Mouse (Mus musculus): Measurements from ENCODE around the gene Lman2. TPM values are rescaled to one million over a fixed set of nuclear protein-coding genes. Genes with fewer than 3 reads are reported as not detected.

The Lman2 gene
- total RNA-seq, 2 experiments from 2014 or later = 36.7 to 42.3 TPM

DNA sequence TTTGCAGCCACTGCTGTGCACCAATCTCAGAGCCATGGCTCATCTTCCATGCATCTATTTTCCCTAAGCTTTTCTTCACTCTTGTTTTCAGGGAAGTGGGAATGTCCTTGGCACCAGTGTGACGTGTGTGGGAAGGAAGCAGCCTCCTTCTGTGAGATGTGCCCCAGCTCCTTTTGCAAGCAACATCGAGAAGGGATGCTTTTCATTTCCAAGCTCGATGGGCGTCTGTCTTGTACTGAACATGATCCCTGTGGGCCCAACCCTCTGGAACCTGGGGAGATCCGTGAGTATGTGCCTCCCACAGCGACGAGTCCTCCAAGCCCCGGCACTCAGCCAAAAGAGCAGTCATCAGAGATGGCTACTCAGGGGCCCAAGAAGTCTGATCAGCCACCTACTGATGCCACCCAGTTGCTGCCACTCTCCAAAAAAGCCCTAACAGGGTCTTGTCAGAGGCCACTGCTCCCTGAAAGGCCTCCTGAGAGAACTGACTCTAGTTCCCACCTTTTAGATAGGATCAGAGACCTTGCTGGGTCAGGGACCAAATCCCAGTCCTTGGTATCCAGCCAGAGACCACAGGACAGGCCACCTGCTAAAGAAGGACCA, 50.5 kb downstream of the Lman2 start:
- Histone ChIP-seq H3K4me3 (no peak overlapping the region), H3K27ac (no peak overlapping the region)
- TF ChIP-seq CTCF (IDR thresholded peaks at IDR 0.05) = no peak
- no peak for DNase-seq
- intact Hi-C loops (cut with DNase I) = no loop called here

DNA sequence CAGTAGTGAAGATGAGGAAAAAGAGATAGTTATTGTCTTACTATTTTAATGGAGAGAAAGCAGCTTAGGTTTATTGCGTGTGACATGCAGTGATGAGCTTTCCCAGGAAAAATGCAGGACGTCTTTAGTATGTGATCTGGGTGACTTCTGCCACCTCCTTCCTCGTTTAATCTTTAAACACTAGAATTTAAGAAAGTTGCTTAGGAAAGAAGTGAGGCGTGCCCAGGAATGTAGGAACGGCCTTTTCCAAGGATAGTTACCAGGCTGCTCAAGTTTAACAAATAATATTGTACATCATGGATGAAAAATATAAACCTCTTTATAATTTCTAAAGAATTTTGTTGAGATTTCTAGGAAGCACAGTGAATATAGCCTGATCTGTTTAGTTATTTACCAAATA, 61.7 kb downstream of the Lman2 start:
- no peak for TF ChIP-seq CTCF (IDR thresholded peaks at IDR 0.05)
- no peak overlapping the region for H3K27ac ChIP-seq
- DNase-seq = no peak
- intact Hi-C loops (cut with DNase I) = no loop called here
- H3K4me3 ChIP-seq = no peak overlapping the region

DNA sequence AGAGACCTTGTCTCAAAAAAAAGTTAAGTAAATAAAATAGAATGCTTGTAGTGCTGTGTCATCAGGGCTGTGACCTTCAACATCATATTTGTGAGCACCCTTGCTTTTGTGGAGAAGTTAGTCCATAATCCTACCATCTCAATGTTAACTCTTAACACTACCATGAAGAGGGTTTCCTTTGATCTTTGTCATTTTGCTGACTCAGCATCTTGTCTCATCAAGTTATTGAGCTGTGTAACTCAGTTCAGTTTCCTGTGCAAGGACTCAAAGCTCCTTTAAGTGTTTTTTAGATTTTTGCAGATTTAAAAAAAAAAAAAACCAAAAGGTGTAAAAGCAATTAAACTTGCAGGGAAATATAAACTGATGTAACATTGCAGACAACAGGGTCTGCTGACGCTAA, 65.8 kb downstream of the Lman2 start:
- TF ChIP-seq CTCF (IDR thresholded peaks at IDR 0.05) = no peak
- H3K4me3 ChIP-seq = no peak overlapping the region
- H3K27ac ChIP-seq = no peak overlapping the region
- no peak for DNase-seq
- intact Hi-C loops (cut with DNase I) = no loop called here

Other genes with a start within 250 kb of the Lman2 start
- gene Gm17617, start 229.2 kb downstream of the Lman2 start, total RNA-seq (2021) = not detected
- gene Fgfr4, start 210.1 kb downstream of the Lman2 start, total RNA-seq (2021) = 1 to 10 TPM; 2.1 to 2.3 TPM
- gene Nsd1, start 153.0 kb downstream of the Lman2 start, total RNA-seq (2021) = 10 to 100 TPM; 49.5 to 56.7 TPM
- gene Prelid1, start 42.3 kb downstream of the Lman2 start, total RNA-seq (2021) = 10 to 100 TPM; 15.6 to 19.6 TPM
- gene Rab24, start 40.8 kb downstream of the Lman2 start, total RNA-seq (2021) = 10 to 100 TPM; 29.2 to 33.5 TPM
- not detected for gene Mxd3, start 33.0 kb downstream of the Lman2 start, total RNA-seq (2021)
- under 1 TPM in 1 of 2 experiments, not detected in 1; 0.20 TPM for gene Rgs14, start 6.9 kb upstream of the Lman2 start, total RNA-seq (2021)
- gene Slc34a1, start 35.4 kb upstream of the Lman2 start, total RNA-seq (2021) = not detected
- not detected for gene Pfn3, start 52.4 kb upstream of the Lman2 start, total RNA-seq (2021)
- not detected for gene F12, start 64.0 kb upstream of the Lman2 start, total RNA-seq (2021)
- gene Grk6, start 82.3 kb upstream of the Lman2 start, total RNA-seq (2021) = 1 to 10 TPM; 9.6 to 10.0 TPM
- gene Prr7, start 101.5 kb upstream of the Lman2 start, total RNA-seq (2021) = under 1 TPM; 0.18 to 0.22 TPM
- gene Dbn1, start 125.3 kb upstream of the Lman2 start, total RNA-seq (2021) = 1 to 10 TPM; 4.9 to 7.7 TPM
- 100 to 1,000 TPM; 424 to 537 TPM for gene Pdlim7, start 150.9 kb upstream of the Lman2 start, total RNA-seq (2021)
- 1 to 10 TPM in 1 of 2 experiments, under 1 TPM in 1; 0.77 to 1.5 TPM for gene Dok3, start 166.5 kb upstream of the Lman2 start, total RNA-seq (2021)
- 10 to 100 TPM; 10.6 to 11.5 TPM for gene Ddx41, start 173.9 kb upstream of the Lman2 start, total RNA-seq (2021)
- 10 to 100 TPM; 14.4 to 16.6 TPM for gene Fam193b, start 208.3 kb upstream of the Lman2 start, total RNA-seq (2021)
- gene Tmed9, start 210.9 kb upstream of the Lman2 start, total RNA-seq (2021) = 10 to 100 TPM; 53.3 to 77.0 TPM
- gene B4galt7, start 237.1 kb upstream of the Lman2 start, total RNA-seq (2021) = 1 to 10 TPM; 5.9 to 7.1 TPM